Mouse (Mus musculus): ENCODE results near the gene Myrip. TPM values are rescaled to one million over a fixed set of nuclear protein-coding genes. Genes with fewer than 3 reads are reported as not detected.

Myrip gene
- polyA plus RNA-seq, 1 experiment from 2014 or later: not detected

Other genes with a start within 250 kb of the Myrip start
- 0.66 to 3.0 TPM (median 0.75 TPM) in 3 replicates for gene Cx3cr1, start 231.6 kb upstream of the Myrip start, polyA plus RNA-seq (2018)
- gene Ccr8, start 209.4 kb upstream of the Myrip start, polyA plus RNA-seq (2018): not detected in 3 replicates
- 3.5 to 10.7 TPM (median 9.8 TPM) in 3 replicates for gene Slc25a38, start 191.1 kb upstream of the Myrip start, polyA plus RNA-seq (2018)
- 581 to 998 TPM (median 592 TPM) in 3 replicates for gene Rpsa, start 173.8 kb upstream of the Myrip start, polyA plus RNA-seq (2018)
- gene Mobp, start 151.8 kb upstream of the Myrip start, polyA plus RNA-seq (2018): not detected in 3 replicates
- gene Eif1b, start 190.7 kb downstream of the Myrip start, polyA plus RNA-seq (2018): 57.9 to 84.6 TPM (median 76.0 TPM) in 3 replicates
- not detected in 3 replicates for gene Entpd3, start 238.3 kb downstream of the Myrip start, polyA plus RNA-seq (2018)

All from macrophage (primary cell).